In genomic region chr3:109932261-109932660, GRCm38 (mm10) we compare ENCODE assay signal across 10 mouse cellular contexts.
DNase-seq lines count a peak whose midpoint lies in the region; ATAC-seq lines count a peak whose summit lies in the region.
"Had no signal": no experiment of that assay in that cellular context is flagged by ENCODE, and none has a peak within 500 bp of the region (broad histone marks: within the 10 kb centered on the region; RNA-seq: fewer than 3 reads in every experiment).

No protein-coding gene starts in this region.

- no peak overlapping the region for H3K27ac ChIP-seq in liver, embryonic 11.5 days (ENCODE audit: low read depth, low read length)
- H3K27ac ChIP-seq: kidney, postnatal 0 days had no signal

- DNase-seq in heart, adult 11 months = peak; percentile 96
- DNase-seq in heart, postnatal 25 days (ENCODE audit: low spot score) = no peak
- DNase-seq in right cerebral cortex, adult 18-20 months = peak; percentile 62
- no peak for DNase-seq in right cerebral cortex, postnatal 14 days
- peak; percentile 10 to 37 for DNase-seq in heart, postnatal 36 days
- no peak for DNase-seq in urinary bladder, adult 2 months (ENCODE audit: low spot score)
- DNase-seq in liver, embryonic 11.5 days (ENCODE audit: low spot score) = no peak
- no peak for DNase-seq in adrenal gland, postnatal 4 days (ENCODE audit: low spot score in 2 of 2)

- H3K4me3 ChIP-seq in liver, embryonic 11.5 days (ENCODE audit: low read depth, low read length) = no peak overlapping the region

- H3K4me2 ChIP-seq in liver, embryonic 11.5 days = no peak overlapping the region

- no peaks in the 10 kb centered on the region for H3K4me1 ChIP-seq in liver, embryonic 11.5 days (replicated peaks; ENCODE audit: control insufficient read depth, insufficient read depth, low read length)

- H3K36me3 ChIP-seq in liver, embryonic 11.5 days (ENCODE audit: control insufficient read depth, insufficient read depth, low read length) = no peaks in the 10 kb centered on the region

- no peak overlapping the region for H3K9ac ChIP-seq in liver, embryonic 11.5 days (ENCODE audit: low read depth, low read length)

- intact Hi-C loops in heart, postnatal 25 days (cut with DNase I) = no loop called here
- intact Hi-C loops in heart, postnatal 36 days (cut with DNase I) = loop anchor here (10.0 kb wide), 1 partner anchor 407 kb away; no protein-coding TSS in a partner anchor

- no peak for ATAC-seq in liver, embryonic 11.5 days (replicated peaks; ENCODE audit: low FRiP score)
- ATAC-seq: forebrain, embryonic 14.5 days had no signal

- H3K9me3 ChIP-seq in liver, embryonic 11.5 days (ENCODE audit: control insufficient read depth, low read length) = no peaks in the 10 kb centered on the region

- 68% methylated on average over 8 of the region's 8 CpGs for WGBS in liver, embryonic 11.5 days

- H3K27me3 ChIP-seq in liver, embryonic 11.5 days (replicated peaks; ENCODE audit: control insufficient read depth, insufficient read depth, low read length) = no peaks in the 10 kb centered on the region

Comparison
In these comparisons a context has a peak if more than half of its experiments do, and no peak if none do; other contexts are left out.
1. DNase-seq: peak in heart, adult 11 months (single experiment), right cerebral cortex, adult 18-20 months (single experiment) and heart, postnatal 36 days (2 of 2); none in heart, postnatal 25 days (single experiment), right cerebral cortex, postnatal 14 days (single experiment), urinary bladder, adult 2 months (single experiment), liver, embryonic 11.5 days (single experiment) and adrenal gland, postnatal 4 days (0 of 2).